Mouse (Mus musculus) cerebellum, adult 8-10 months (tissue): ENCODE measurements around the gene Olfr855.

Source experiments
- DNase-seq: peaks from one replicate; pipeline ENCODE4 v3.0.0; 2022

Gene Olfr855

DNA sequence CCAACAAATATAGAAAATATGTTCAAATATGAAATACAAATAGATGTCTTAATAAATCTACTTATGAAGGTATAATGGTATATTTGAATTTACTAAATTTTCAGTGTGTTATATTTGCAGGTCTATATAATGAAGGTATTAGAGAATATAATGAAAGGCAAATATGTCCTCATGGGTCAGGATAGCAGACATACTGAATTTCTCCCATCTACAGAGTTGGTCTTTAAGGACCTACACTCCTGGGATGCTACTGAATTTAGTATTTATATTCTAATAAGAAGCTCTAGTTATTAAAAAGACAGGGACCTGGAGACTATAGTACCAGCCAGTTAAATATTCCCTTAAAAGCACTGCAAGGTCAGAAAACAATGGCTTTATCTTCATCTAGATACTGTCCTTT lies at the start of gene Olfr855:
Gene Olfr855 (plus strand): TSS at position 301 of the 400 bp plus-strand sequence.
- DNase-seq = no peak

DNA sequence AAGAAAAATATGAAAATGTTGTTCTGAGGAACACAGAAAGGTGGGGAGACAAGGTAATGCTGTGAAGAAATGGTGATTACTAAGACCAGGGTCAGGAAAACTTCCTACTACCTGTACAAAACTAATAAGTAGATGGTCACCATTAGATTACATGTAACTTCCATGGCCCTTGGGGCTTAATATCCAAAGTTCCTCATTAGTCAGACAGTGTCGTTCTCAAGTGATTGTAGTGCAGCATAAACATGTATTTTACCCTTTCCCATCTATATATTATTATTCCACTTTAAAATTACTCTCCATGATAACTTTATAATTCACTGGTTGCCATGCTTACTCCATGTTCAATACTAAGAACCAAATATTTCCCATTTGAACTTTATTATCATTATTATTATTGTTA lies 41.4 kb upstream of the Olfr855 start, which contains the start of gene Olfr853:
Gene Olfr853 (minus strand): TSS at position 101 of the 400 bp plus-strand sequence.
- no peak for DNase-seq

DNA sequence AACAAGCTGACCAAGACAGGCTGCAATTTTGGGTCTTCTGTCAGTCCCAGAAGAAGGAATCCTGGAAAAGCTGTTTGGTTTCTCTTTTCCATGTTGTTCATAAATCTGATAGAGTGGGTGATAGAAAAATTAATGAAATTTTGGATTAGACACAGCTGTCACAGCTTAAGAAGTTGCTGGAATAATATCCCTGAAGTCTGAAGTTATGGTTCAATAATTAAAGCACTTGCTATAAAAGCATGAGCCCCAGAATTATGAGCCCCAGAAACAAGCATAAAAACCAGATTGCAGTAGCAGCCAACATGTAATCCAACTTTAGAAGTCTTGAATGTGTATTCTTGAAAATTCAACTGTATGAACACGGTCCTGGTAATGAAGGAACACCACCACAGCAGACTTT lies 15.1 kb upstream of the Olfr855 start, which contains the start of gene Olfr854:
Gene Olfr854 (minus strand): TSS at position 101 of the 400 bp plus-strand sequence.
- no peak for DNase-seq

DNA sequence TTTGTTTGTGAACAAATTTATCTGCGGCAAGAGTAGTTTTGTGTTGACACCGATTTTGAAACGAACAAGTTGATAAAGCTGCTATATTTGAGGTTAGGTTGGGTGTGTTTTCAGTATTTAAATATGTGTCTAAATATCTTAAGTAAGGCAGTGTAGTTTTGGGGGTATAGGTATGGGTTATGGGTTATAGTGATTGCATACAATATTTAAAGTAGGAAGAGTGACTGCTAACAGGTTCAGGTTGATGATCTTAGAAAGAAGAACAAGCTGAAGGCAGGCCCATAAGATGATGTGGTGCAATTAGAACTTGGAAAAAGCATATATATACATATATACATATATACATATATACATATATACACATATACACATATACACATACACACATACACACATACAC lies 38.9 kb downstream of the Olfr855 start:
- DNase-seq = peak; percentile 8

DNA sequence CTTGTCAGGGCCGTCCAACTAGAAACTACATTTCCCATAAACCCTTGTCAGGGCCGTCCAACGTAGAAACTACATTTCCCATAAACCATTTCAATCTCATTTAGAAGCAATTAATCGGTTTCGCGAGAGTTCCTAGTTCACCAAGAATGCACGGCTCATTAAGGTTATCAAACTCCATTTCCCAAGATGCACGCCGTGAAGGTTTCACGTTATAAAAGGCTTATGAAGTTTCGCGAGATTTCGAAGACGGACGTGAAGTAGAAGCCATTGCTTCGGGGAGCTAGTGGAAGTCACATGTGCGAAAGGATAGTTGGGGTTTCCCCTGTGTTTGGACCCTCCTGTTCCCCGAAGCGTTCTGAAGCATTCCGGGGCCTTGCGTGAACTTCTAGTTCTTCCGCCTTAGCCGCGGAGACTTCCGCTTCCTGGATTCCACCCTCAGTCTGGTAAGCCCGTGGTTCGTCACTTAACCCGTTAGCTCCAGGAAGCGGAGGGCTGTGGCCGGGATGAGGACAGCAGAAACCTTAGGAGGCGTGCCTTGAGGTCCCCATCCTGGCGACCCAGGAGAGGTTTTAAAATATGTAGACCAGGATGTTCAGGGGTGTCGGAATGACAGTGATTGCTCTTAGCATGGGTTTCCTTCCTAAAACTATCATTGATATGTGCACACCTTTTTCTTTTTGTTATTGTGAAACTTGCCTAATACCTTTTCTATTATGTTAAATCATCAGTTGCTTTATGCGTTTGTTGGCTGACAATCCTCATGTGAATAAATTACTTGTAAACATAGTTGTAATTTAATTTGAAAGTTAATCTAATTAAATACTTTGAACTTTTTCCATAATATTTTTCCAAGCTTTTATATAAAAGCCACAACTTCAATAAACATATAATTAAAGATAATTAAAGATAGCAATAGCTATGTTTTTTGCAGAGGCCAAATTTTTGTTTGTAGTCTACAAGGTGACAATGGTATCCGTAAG lies 39.7 kb downstream of the Olfr855 start, which contains the start of gene Zfp317:
Gene Zfp317 (plus strand): TSS at position 260 of the 980 bp plus-strand sequence.
- peak; percentile 85 for DNase-seq

DNA sequence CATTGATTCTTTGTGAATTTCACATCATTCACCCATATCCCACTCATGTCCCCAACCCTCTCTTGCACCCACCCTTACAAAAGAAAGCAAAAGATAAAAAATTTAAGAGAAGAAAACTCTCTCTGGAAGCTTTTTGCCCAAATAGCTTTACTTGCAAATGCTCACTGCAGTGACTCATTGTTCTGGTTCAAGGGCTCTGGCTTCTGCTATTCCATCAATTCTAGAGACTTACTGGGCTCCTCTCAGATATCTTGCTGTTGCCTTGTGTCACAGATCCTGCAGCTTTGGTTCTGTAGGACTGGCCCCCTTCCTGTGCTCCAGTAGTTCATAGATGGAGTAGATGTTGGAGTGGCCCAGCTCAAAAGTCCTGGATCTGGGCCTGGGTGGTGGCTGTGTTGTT lies 47.2 kb downstream of the Olfr855 start:
- no peak for DNase-seq
